Mouse (Mus musculus) MEL-GATA-1-ER (cell line): ENCODE data around the gene Gm20431.
"Not testable (repeated sequence)": the region's sequence is repeated elsewhere in the genome, so short reads cannot be mapped to it uniquely, and the experiment has no call there.

Experiments used
- DNase-seq: peaks from one replicate; pipeline ENCODE4 v3.0.0-alpha.2; 2012; ENCODE audit warnings: low read depth; ENCODE audit errors: extremely low read depth

The Gm20431 gene

GRCm38 (mm10) chr2:167631591-167632448 lies 29.5 kb downstream of the Gm20431 start, which contains the start of gene Ube2v1:
TSS of gene Ube2v1 (minus strand) at chr2:167632095.
- peak; percentile 82 for DNase-seq

DNA sequence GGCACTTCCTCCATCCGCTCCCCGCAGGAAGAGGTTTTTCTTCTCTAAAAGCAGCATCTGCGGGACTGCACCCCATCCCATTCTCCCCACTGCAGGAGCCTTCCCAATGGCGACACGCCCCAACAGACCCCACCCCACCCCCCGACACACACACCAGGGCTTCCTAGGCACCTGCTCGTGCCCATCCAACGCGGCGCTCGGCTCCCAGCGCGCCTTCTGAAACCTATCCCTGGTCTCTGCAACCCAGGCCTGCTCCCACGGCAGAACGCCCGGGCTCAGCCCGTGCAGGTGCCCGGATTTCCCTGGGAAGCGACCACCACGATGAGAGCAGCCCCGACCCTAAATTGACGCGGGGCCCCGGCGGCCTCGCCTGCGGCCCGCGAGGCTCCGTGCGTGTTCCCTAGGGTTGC lies 30.1 kb downstream of the Gm20431 start:
- no peak for DNase-seq

DNA sequence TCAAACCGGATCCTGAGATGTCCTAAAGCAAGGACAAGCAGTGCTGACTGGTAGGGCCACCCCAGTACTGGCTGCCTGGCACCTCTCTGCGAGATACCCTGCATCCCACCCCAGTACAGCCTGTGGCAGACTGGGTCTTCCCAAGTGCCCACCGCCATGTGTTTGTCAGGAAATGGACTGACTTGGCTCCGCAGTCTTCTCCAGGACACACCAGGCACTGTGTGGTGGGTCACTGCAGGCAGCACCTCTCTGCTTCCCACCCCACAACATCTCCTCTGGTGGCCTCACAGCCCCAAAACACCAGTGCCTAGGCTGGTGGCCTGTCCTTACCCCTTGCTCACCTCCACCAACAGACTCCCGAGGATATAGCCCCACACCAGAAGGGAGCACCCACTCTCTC lies 30.9 kb downstream of the Gm20431 start:
- DNase-seq = no peak

DNA sequence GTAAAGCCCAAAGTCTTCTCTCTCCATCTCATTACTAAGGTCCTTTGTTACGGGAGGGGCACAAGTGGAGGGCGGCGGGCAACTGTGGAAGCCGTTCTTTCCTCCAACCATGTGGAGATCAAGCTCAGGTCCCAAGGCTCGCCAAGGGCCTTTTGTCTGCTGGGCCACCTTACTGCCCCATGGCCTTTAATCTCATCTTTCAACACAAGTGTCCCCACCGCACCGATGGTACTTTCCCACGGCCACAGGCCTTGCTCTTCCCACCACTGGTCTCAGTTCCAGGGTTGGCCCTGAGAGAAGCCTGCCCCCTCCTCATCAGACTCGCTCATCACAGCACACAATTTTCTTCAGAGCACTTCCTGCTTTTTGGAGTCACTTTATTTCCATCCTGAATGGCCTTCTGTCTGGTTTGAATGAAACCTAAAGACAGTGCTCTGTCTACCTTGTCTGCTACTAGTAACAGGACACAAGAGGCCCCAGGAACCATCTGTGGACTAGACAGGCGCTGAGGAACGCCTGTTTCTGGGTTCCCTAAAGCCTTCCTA lies 31.6 kb downstream of the Gm20431 start:
- DNase-seq = no peak

GRCm38 (mm10) chr2:167628872-167629271 lies 32.4 kb downstream of the Gm20431 start:
- DNase-seq = peak; percentile 99

- peak; percentile 70 for DNase-seq
Observed at GRCm38 (mm10) chr2:167627019-167627418, 34.3 kb downstream of the Gm20431 start.

- DNase-seq = no peak
Observed at GRCm38 (mm10) chr2:167625670-167626069, 35.6 kb downstream of the Gm20431 start.

DNA sequence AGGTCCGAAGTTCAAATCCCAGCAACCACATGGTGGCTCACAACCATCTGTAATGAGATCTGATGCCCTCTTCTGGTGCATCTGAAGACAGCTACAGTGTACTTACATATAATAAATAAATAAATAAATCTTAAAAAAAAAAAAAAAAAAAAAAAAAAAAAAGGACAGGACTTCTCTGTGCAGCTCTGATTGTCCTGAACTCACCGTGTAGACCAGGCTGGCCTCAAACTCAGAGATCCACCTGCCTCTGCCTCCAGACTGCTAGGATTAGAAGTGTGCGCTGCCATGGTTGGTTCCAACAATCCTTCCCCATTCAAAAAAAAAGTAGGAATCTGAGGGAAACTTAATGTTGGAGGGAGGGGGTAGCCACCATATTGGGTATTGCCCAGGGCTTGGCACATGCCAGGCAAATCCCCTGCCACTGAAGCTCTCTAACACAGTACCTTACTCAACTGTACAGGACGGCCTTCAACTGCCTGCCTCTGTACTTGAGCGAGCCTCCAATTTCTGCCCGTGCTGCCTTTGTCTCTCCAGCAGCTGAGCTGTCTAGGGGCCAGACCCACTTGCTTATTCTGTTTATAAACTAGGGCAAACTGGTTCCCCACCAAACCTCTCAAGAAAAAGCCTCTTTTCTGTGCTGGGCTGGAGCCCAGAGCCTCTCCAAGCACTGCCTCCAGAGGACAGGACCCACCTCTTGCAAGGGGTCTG lies 36.8 kb downstream of the Gm20431 start:
- DNase-seq = no peak

GRCm38 (mm10) chr2:167622965-167623364 lies 38.3 kb downstream of the Gm20431 start:
- DNase-seq = no peak

DNA sequence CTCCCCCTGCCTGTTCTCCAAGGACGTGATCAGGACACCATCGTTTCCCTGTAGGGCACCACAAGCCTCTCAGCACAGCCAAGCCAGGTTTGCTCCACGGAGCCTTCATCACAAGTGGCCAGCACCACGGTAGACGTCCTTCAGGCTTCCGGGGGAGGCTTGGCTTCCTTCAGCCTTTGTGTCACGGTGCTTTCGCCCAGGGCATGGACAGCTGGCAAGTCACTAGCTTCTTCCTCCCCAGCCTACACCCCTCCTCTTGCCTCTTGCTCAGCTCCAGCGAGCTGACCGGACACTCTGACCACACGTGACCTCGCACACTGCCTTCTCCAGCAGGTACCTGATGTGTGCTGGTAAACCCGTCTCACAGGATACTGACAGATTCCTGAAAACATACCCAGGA lies 38.9 kb downstream of the Gm20431 start:
- no peak for DNase-seq

- DNase-seq = no peak
Observed at GRCm38 (mm10) chr2:167621255-167622087, 39.8 kb downstream of the Gm20431 start.

GRCm38 (mm10) chr2:167617472-167617871 lies 43.8 kb downstream of the Gm20431 start:
- DNase-seq = no peak

GRCm38 (mm10) chr2:167617034-167617433 lies 44.3 kb downstream of the Gm20431 start:
- DNase-seq = no peak

DNA sequence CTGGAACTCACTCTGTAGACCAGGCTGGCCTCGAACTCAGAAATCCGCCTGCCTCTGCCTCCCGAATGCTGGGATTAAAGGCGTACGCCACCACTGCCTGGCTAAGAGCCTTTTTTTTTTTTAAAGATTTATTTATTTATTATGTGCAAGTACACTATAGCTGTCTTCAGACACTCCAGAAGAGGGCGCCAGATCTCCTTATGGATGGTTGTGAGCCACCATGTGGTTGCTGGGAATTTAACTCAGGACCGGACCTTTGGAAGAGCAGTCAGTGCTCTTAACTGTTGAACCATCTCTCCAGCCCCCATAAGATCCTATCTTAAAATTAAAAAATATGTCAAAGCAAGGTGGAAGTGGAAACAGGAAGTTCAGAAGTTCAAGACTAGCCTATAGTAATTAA lies 48.0 kb downstream of the Gm20431 start:
- DNase-seq = not testable (repeated sequence)

- DNase-seq = no peak
Observed at GRCm38 (mm10) chr2:167612122-167612521, 49.2 kb downstream of the Gm20431 start.

- no peak for DNase-seq
Observed at GRCm38 (mm10) chr2:167611287-167611686, 50.0 kb downstream of the Gm20431 start.

GRCm38 (mm10) chr2:167606745-167607123 lies 54.6 kb downstream of the Gm20431 start:
- DNase-seq = no peak

- no peak for DNase-seq
Observed at GRCm38 (mm10) chr2:167605817-167606744, 55.2 kb downstream of the Gm20431 start.

- no peak for DNase-seq
Observed at GRCm38 (mm10) chr2:167605178-167605794, 56.0 kb downstream of the Gm20431 start.

DNA sequence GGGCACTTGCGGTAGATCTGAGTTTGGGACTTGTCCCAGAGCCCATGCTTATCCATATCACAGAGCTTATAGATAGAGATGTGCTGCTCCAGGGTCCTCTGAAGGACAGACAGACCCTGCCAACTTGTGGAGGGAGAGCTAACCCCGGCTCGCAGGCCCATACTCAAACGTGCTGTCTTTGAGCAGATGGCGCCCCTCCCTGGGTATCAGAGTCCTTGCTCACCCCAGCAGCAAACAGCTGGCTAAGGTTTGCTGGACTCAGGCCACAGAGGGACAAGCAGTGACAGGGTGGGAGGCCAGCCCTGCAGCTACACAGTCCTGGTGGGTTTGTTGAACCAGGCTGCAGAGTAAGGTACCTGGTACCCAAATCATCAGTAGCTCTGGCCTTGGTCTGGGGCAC lies 58.3 kb downstream of the Gm20431 start:
- DNase-seq = no peak
